Mouse (Mus musculus) thymus, postnatal 0 days (tissue): ENCODE data around the gene Kdm6a. TPM values are rescaled to one million over a fixed set of nuclear protein-coding genes. Genes with fewer than 3 reads are reported as not detected.

Experiments
- DNase-seq: peaks from one replicate; pipeline ENCODE4 v3.0.0-alpha.2; 2015; ENCODE audit warnings: low spot score
- polyA plus RNA-seq: library from polyadenylated mRNA; unstranded; fragments of >200 nt; fragmentation: Nextera tagmentation; extraction: Ambion mirVana; gene quantifications from 2 replicates; pipeline ENCODE4 v1.2.1, GENCODE M21; 2015

Gene Kdm6a
- 26.6 and 26.7 TPM in 2 replicates for polyA plus RNA-seq

GRCm38 (mm10) chrX:18162192-18162857 is at the start of gene Kdm6a:
Gene Kdm6a, plus strand, starts transcription at chrX:18162575.
- DNase-seq, result peak; percentile 98

GRCm38 (mm10) chrX:18145557-18145956 is 16.8 kb upstream of the Kdm6a start, which contains the start of gene Dusp21:
Gene Dusp21, plus strand, starts transcription at chrX:18145857.
- no peak for DNase-seq

- no peak for DNase-seq
Measured at GRCm38 (mm10) chrX:18160734-18161442, 1.5 kb upstream of the Kdm6a start.

GRCm38 (mm10) chrX:18161796-18162191 is 581 bp upstream of the Kdm6a start:
- DNase-seq, result peak; percentile 43

GRCm38 (mm10) chrX:18162861-18163731 is 721 bp downstream of the Kdm6a start:
- DNase-seq, result peak; percentile 63

- peak; percentile 51 for DNase-seq
Measured at GRCm38 (mm10) chrX:18163917-18164624, 1.7 kb downstream of the Kdm6a start.

- no peak for DNase-seq
Measured at GRCm38 (mm10) chrX:18165121-18165520, 2.7 kb downstream of the Kdm6a start.

- DNase-seq, result no peak
Measured at GRCm38 (mm10) chrX:18166961-18167360, 4.6 kb downstream of the Kdm6a start.

GRCm38 (mm10) chrX:18168940-18169339 is 6.6 kb downstream of the Kdm6a start:
- DNase-seq, result no peak

- DNase-seq, result no peak
Measured at GRCm38 (mm10) chrX:18174831-18175230, 12.5 kb downstream of the Kdm6a start.

- no peak for DNase-seq
Measured at GRCm38 (mm10) chrX:18177803-18178202, 15.4 kb downstream of the Kdm6a start.

- DNase-seq, result no peak
Measured at GRCm38 (mm10) chrX:18179492-18179891, 17.1 kb downstream of the Kdm6a start.

- DNase-seq, result no peak
Measured at GRCm38 (mm10) chrX:18187203-18187602, 24.8 kb downstream of the Kdm6a start.

GRCm38 (mm10) chrX:18188293-18188692 is 25.9 kb downstream of the Kdm6a start:
- DNase-seq, result no peak

GRCm38 (mm10) chrX:18239572-18239971 is 77.2 kb downstream of the Kdm6a start:
- no peak for DNase-seq

- no peak for DNase-seq
Measured at GRCm38 (mm10) chrX:18250621-18251020, 88.2 kb downstream of the Kdm6a start.

- DNase-seq, result peak; percentile 56
Measured at GRCm38 (mm10) chrX:18254767-18255166, 92.4 kb downstream of the Kdm6a start.

GRCm38 (mm10) chrX:18258238-18258809 is 95.9 kb downstream of the Kdm6a start:
- no peak for DNase-seq

GRCm38 (mm10) chrX:18278561-18278960 is 116.2 kb downstream of the Kdm6a start:
- DNase-seq, result no peak

GRCm38 (mm10) chrX:18280134-18280533 is 117.8 kb downstream of the Kdm6a start:
- DNase-seq, result no peak
